Mouse (Mus musculus): ENCODE measurements around the gene Fmnl2.

DNA sequence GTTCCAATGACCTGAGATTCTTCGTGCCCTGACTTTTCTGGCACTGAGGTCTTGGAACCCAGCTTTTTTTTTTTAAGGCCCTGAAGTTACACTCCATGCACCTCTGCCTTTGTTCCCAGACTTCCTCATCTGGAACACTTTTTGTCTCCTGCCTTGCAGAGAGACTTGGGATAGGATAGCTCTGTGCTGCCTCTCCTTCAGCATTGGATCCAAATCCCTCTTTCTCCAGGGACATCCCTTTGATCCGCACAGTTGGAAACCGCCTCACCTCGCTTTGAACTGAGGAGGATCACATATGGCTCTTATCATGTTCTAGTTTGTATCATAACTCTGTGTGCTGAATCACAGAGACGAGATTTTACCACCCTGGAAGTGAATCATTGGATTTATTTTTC is 172.8 kb downstream of the Fmnl2 start:
- TF ChIP-seq SMC3 (IDR thresholded peaks at IDR 0.05; ENCODE audit: low read depth, low read length) (no peak), MAX (IDR thresholded peaks at IDR 0.05; ENCODE audit: low read length) (no peak), E2F4 (IDR thresholded peaks at IDR 0.05; ENCODE audit: insufficient replicate concordance, low read depth, low read length) (no peak), CTCF (conservative IDR thresholded peaks at IDR 0.05 in 1 of 2, IDR thresholded peaks at IDR 0.05 in 1 of 2; ENCODE audit: low read depth in 2 of 2, low read length in 2 of 2) (no peak), HCFC1 (IDR thresholded peaks at IDR 0.05; ENCODE audit: low read depth, low read length) (no peak), ELF1 (IDR thresholded peaks at IDR 0.05; ENCODE audit: low read depth, low read length) (no peak)

Data from CH12.LX (cell line).